Mouse (Mus musculus): ENCODE results near the gene Patj. TPM values are rescaled to one million over a fixed set of nuclear protein-coding genes. Genes with fewer than 3 reads are reported as not detected.
A peak's percentile ranks its signal among the peaks of the same experiment; 100 is the strongest.
"Not testable (repeated sequence)": the region's sequence is repeated elsewhere in the genome, so short reads cannot be mapped to it uniquely, and the experiment has no call there.

Patj gene
- polyA plus RNA-seq, 1 experiment, result 124 TPM

DNA sequence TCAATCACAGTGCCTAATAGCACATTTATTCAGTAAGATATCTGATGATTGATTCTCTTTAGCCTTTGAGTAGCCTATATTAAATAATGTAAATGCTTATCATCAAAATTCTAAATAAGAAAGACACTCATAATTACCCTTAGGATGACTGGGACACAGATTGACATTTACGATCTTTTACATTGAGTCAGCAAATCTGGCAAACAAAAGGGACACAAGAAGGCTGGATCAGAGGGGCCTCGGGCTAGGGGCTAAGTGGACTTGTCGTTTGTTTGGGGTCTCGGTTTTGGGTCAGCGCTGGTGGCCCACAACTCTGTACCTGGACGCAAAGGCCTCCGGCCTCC lies 267 bp upstream of the Patj start:
- no peak for DNase-seq
- 3% methylated on average over 7 of the region's 7 CpGs for WGBS
- no peak for TF ChIP-seq CTCF (IDR thresholded peaks at IDR 0.05; ENCODE audit: borderline replicate concordance, insufficient read depth, low read depth, low read length)
- no peak for TF ChIP-seq POLR2A (IDR thresholded peaks at IDR 0.05; ENCODE audit: borderline replicate concordance, insufficient read depth, low read length)

DNA sequence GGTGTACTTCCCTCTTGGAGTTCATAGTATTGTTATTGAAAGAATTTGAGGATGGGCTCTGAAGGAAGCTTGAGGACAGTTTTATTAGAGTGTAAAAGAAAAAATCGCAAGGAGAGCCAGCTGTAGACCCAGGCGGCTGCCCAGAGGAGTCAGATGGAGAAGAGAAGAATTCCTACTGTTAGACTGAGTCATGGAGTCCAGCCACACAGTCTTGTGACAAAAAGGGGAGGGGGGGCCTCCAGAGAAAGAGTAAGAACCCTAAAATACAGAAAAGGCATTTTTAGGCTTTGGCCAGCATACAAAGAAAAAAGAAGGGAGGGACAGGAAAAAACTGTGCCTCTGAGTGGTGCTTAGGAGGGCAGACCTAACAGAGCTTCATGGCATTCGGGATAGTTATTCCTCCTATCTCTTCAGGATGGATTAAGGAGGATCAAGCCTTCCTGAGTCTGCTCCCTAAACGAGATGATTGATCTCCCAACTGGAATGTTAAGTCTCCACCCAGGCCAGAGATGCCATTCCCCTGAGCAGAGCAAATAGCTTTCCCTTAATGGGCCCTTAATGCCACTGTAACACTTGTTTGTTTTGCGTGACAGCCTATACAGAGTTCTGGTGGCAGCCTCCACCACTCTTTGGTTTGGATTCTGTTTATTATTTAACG lies 5.5 kb downstream of the Patj start:
- DNase-seq, result no peak
- no peak for TF ChIP-seq CTCF (IDR thresholded peaks at IDR 0.05; ENCODE audit: borderline replicate concordance, insufficient read depth, low read depth, low read length)
- Histone ChIP-seq H3K4me1 (ENCODE audit: control insufficient read depth, insufficient read depth, low read length) (no peaks in the 10 kb centered on the region), H3K27ac (ENCODE audit: insufficient read depth, low read length) (no peak overlapping the region), H3K4me3 (replicated peaks; ENCODE audit: insufficient read depth, low read depth, low read length) (no peak overlapping the region), H3K27me3 (ENCODE audit: control insufficient read depth, insufficient read depth, low read length) (no peaks in the 10 kb centered on the region)
- 62% methylated on average over 6 of the region's 6 CpGs for WGBS

More for the DNA sequence above, 267 bp upstream of the Patj start:
- Histone ChIP-seq H3K4me3 (replicated peaks; ENCODE audit: insufficient read depth, low read depth, low read length) (peak overlapping the region; percentile 65), H3K27me3 (ENCODE audit: control insufficient read depth, insufficient read depth, low read length) (no peaks in the 10 kb centered on the region), H3K4me1 (ENCODE audit: control insufficient read depth, insufficient read depth, low read length) (no peaks in the 10 kb centered on the region), H3K27ac (ENCODE audit: insufficient read depth, low read length) (peak overlapping the region; percentile 67)

DNA sequence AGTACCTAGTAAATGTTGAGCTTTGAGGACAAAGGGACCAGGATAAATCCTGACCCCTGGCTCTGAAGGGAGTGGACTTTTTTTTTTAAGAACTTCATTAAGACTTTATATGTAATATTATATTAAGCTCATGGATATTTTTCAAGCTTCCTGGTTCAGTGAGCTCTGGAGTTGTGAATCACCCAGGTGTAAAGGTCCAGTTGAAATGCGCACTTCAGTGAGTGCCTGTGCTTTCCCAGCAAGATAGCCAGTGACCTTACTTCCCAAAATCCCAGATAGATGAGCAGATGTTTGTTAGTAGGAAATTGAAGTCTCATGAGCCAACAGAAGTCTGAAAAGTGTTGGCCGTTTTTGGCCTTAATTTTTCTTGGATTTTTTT lies 6.0 kb downstream of the Patj start:
- Histone ChIP-seq H3K4me3 (replicated peaks; ENCODE audit: insufficient read depth, low read depth, low read length) (no peak overlapping the region), H3K4me1 (ENCODE audit: control insufficient read depth, insufficient read depth, low read length) (no peaks in the 10 kb centered on the region), H3K27me3 (ENCODE audit: control insufficient read depth, insufficient read depth, low read length) (no peaks in the 10 kb centered on the region), H3K27ac (ENCODE audit: insufficient read depth, low read length) (no peak overlapping the region)
- 78% methylated on average over 2 of the region's 2 CpGs for WGBS
- DNase-seq, result no peak
- TF ChIP-seq POLR2A (IDR thresholded peaks at IDR 0.05; ENCODE audit: borderline replicate concordance, insufficient read depth, low read length) (no peak), CTCF (IDR thresholded peaks at IDR 0.05; ENCODE audit: borderline replicate concordance, insufficient read depth, low read depth, low read length) (no peak)

DNA sequence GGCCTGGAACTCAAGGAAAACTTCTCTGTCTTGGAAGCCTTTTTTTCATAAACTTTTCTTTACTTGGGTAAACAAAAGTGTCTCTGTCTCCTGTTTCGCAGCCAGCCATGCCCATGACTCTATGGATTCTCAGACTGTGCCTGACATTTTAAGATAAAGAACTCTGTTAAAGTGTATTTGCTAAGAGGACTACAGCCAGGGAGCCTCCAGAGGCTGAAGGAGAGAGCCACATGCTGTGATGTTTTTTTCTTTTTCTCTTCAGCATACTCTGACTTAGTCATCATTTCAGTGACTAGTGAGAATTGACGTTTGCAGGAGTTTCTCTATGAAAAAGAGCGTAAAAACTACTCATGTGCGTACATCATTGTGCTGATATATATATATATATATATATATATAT lies 7.9 kb downstream of the Patj start:
- no peaks in the 10 kb centered on the region for H3K27me3 ChIP-seq (ENCODE audit: control insufficient read depth, insufficient read depth, low read length)
- no peak for DNase-seq
- no peak overlapping the region for H3K4me3 ChIP-seq (replicated peaks; ENCODE audit: insufficient read depth, low read depth, low read length)
- H3K4me1 ChIP-seq (ENCODE audit: control insufficient read depth, insufficient read depth, low read length), result no peaks in the 10 kb centered on the region
- TF ChIP-seq CTCF (IDR thresholded peaks at IDR 0.05; ENCODE audit: borderline replicate concordance, insufficient read depth, low read depth, low read length), result no peak
- no peak overlapping the region for H3K27ac ChIP-seq (ENCODE audit: insufficient read depth, low read length)
- WGBS, result 89% methylated on average over 4 of the region's 4 CpGs

DNA sequence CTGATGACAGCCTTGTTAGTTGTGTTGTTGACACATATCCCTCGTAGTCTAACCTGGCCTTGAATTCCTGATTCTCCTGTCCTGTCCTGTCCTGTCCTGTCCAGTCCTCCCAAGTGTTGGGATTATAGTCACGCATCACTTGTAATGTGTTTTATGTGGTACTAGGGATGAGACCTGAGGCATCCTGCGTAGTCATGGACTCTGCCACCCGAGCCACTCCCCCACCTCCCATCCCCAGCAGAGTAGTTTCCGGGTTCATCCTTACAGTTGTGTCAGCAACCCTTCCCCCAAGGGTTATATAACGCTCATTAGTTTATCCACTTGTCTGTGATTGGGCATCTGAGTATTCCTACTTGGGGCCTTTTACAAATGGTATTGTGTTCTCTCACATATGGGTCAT lies 8.8 kb downstream of the Patj start:
- 90% methylated on average over 6 of the region's 6 CpGs for WGBS
- no peaks in the 10 kb centered on the region for H3K27me3 ChIP-seq (ENCODE audit: control insufficient read depth, insufficient read depth, low read length)
- H3K4me1 ChIP-seq (ENCODE audit: control insufficient read depth, insufficient read depth, low read length), result no peaks in the 10 kb centered on the region
- no peak for DNase-seq
- H3K27ac ChIP-seq (ENCODE audit: insufficient read depth, low read length), result no peak overlapping the region
- no peak overlapping the region for H3K4me3 ChIP-seq (replicated peaks; ENCODE audit: insufficient read depth, low read depth, low read length)
- TF ChIP-seq POLR2A (IDR thresholded peaks at IDR 0.05; ENCODE audit: borderline replicate concordance, insufficient read depth, low read length) (no peak), CTCF (IDR thresholded peaks at IDR 0.05; ENCODE audit: borderline replicate concordance, insufficient read depth, low read depth, low read length) (no peak)

DNA sequence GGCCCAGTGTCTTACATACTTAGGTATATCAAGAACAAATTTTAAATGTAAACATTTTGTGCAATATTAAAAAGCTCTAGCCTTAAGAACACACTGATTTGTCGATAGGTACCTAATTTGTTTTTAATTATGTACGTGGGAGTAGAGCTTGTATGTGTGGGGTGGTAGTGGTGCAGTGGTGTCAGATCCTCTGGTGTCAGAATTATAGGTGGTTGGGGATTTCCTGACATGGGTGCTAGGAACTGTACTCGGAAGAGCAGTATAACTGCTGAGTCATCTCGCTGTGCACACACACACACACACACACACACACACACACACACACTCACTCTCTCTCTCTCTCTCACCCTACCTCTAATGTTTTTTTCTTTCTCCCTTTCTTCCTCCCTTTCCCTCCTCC lies 12.9 kb downstream of the Patj start:
- DNase-seq, result no peak
- no peak overlapping the region for H3K27ac ChIP-seq (ENCODE audit: insufficient read depth, low read length)
- H3K27me3 ChIP-seq (ENCODE audit: control insufficient read depth, insufficient read depth, low read length), result no peaks in the 10 kb centered on the region
- H3K4me3 ChIP-seq (replicated peaks; ENCODE audit: insufficient read depth, low read depth, low read length), result no peak overlapping the region
- TF ChIP-seq CTCF (IDR thresholded peaks at IDR 0.05; ENCODE audit: borderline replicate concordance, insufficient read depth, low read depth, low read length), result no peak
- TF ChIP-seq POLR2A (IDR thresholded peaks at IDR 0.05; ENCODE audit: borderline replicate concordance, insufficient read depth, low read length), result no peak
- 99% methylated on average over 4 of the region's 4 CpGs for WGBS
- no peaks in the 10 kb centered on the region for H3K4me1 ChIP-seq (ENCODE audit: control insufficient read depth, insufficient read depth, low read length)

DNA sequence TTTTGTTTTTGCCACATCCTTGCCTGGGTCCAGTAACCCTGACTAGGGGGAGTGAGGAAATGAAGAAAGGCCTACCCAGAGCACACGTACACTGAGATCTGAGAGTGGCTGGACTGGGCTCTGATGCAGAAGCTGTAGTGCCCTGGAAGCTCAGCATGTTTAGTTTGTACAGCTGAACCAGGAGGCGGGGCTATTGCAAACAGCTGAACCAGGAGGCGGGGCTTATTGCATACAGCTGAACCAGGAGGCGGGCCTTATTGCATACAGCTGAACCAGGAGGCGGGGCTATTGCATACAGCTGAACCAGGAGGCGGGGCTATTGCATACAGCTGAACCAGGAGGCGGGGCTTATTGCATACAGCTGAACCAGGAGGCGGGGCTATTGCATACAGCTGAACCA lies 19.6 kb downstream of the Patj start:
- DNase-seq, result not testable (repeated sequence)
- 98% methylated on average over 8 of the region's 8 CpGs for WGBS

DNA sequence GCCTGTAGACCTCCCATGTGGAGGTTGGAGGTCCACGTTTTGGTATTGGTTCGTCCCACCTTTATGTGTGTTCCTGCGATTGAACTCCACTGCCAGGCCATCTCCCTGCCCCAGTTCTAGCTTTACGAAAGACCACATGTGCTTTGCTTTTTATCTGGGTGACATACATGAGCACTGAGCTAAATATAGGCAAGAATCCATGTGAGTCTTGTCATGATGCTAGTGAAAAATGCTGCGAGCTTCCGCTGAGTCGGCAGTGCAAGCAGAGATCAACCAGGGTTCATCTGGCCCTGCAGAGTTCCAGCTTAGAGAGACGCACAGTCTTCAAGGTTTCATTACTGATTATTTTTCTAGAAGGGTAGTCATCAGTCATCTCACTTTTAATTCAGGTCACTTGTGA lies 32.8 kb downstream of the Patj start:
- peaks cover 2% of the 10 kb centered on the region; the same call in 1 of the 2 replicates for H3K4me1 ChIP-seq (ENCODE audit: control insufficient read depth, insufficient read depth, low read length)
- H3K27ac ChIP-seq (ENCODE audit: insufficient read depth, low read length), result no peak overlapping the region
- no peak overlapping the region for H3K4me3 ChIP-seq (replicated peaks; ENCODE audit: insufficient read depth, low read depth, low read length)
- no peak for TF ChIP-seq POLR2A (IDR thresholded peaks at IDR 0.05; ENCODE audit: borderline replicate concordance, insufficient read depth, low read length)
- no peak for TF ChIP-seq CTCF (IDR thresholded peaks at IDR 0.05; ENCODE audit: borderline replicate concordance, insufficient read depth, low read depth, low read length)
- WGBS, result 52% methylated on average over 8 of the region's 8 CpGs
- no peaks in the 10 kb centered on the region for H3K27me3 ChIP-seq (ENCODE audit: control insufficient read depth, insufficient read depth, low read length)
- no peak for DNase-seq

More for the DNA sequence above, 19.6 kb downstream of the Patj start:
- H3K4me1 ChIP-seq (ENCODE audit: control insufficient read depth, insufficient read depth, low read length); H3K27ac ChIP-seq (ENCODE audit: insufficient read depth, low read length); H3K27me3 ChIP-seq (ENCODE audit: control insufficient read depth, insufficient read depth, low read length); H3K4me3 ChIP-seq (replicated peaks; ENCODE audit: insufficient read depth, low read depth, low read length): not testable (repeated sequence)
